Mouse (Mus musculus): ENCODE measurements at regions not wholly inside any gene's neighbourhood (a gene's known extent, or its start where the extent isn't known, plus 50 kb on each side); places are given as distances from the start of the nearest gene placed in this dataset.

- 65% methylated on average over 5 of the region's 5 CpGs for WGBS
- no peak overlapping the region for H3K4me3 ChIP-seq (replicated peaks; ENCODE audit: control insufficient read depth, low read depth, low read length)
- TF ChIP-seq POLR2A (IDR thresholded peaks at IDR 0.05; ENCODE audit: borderline replicate concordance, control insufficient read depth, low read depth, low read length), result no peak
- no peaks in the 10 kb centered on the region for H3K4me1 ChIP-seq (ENCODE audit: control insufficient read depth, insufficient read depth, low read length)
- no peak overlapping the region for H3K27ac ChIP-seq (ENCODE audit: control insufficient read depth, insufficient read depth, low read depth, low read length, poor library complexity)
Observed at GRCm38 (mm10) chr3:134611516-134612297, 217.1 kb upstream of the Tacr3 start.

- 74% methylated on average over 3 of the region's 3 CpGs for WGBS
- H3K4me1 ChIP-seq (ENCODE audit: control insufficient read depth, insufficient read depth, low read length), result no peaks in the 10 kb centered on the region
- TF ChIP-seq POLR2A (IDR thresholded peaks at IDR 0.05; ENCODE audit: borderline replicate concordance, control insufficient read depth, low read depth, low read length), result no peak
- TF ChIP-seq CTCF (IDR thresholded peaks at IDR 0.05; ENCODE audit: control insufficient read depth, insufficient read depth, low read length), result no peak
Observed at GRCm38 (mm10) chr3:134612298-134612616, 216.6 kb upstream of the Tacr3 start.

GRCm38 (mm10) chr3:134629166-134630134, 199.4 kb upstream of the Tacr3 start:
- TF ChIP-seq CTCF (IDR thresholded peaks at IDR 0.05; ENCODE audit: control insufficient read depth, insufficient read depth, low read length), result no peak
- no peak for TF ChIP-seq POLR2A (IDR thresholded peaks at IDR 0.05; ENCODE audit: borderline replicate concordance, control insufficient read depth, low read depth, low read length)
- Histone ChIP-seq H3K4me1 (ENCODE audit: control insufficient read depth, insufficient read depth, low read length) (no peaks in the 10 kb centered on the region), H3K27ac (ENCODE audit: control insufficient read depth, insufficient read depth, low read depth, low read length, poor library complexity) (no peak overlapping the region), H3K4me3 (replicated peaks; ENCODE audit: control insufficient read depth, low read depth, low read length) (no peak overlapping the region)
- 32% methylated on average over 16 of the region's 16 CpGs for WGBS

More at GRCm38 (mm10) chr3:134612298-134612616, 216.6 kb upstream of the Tacr3 start:
- Histone ChIP-seq H3K4me3 (replicated peaks; ENCODE audit: control insufficient read depth, low read depth, low read length) (no peak overlapping the region), H3K27ac (ENCODE audit: control insufficient read depth, insufficient read depth, low read depth, low read length, poor library complexity) (no peak overlapping the region)

GRCm38 (mm10) chr3:134630135-134630516, 198.7 kb upstream of the Tacr3 start:
- no peak overlapping the region for H3K4me3 ChIP-seq (replicated peaks; ENCODE audit: control insufficient read depth, low read depth, low read length)
- H3K4me1 ChIP-seq (ENCODE audit: control insufficient read depth, insufficient read depth, low read length), result no peaks in the 10 kb centered on the region
- TF ChIP-seq CTCF (IDR thresholded peaks at IDR 0.05; ENCODE audit: control insufficient read depth, insufficient read depth, low read length) (no peak), POLR2A (IDR thresholded peaks at IDR 0.05; ENCODE audit: borderline replicate concordance, control insufficient read depth, low read depth, low read length) (no peak)
- H3K27ac ChIP-seq (ENCODE audit: control insufficient read depth, insufficient read depth, low read depth, low read length, poor library complexity), result no peak overlapping the region
- WGBS, result 52% methylated on average over 9 of the region's 9 CpGs

GRCm38 (mm10) chr3:134648727-134649445, 179.9 kb upstream of the Tacr3 start:
- no peaks in the 10 kb centered on the region for H3K4me1 ChIP-seq (ENCODE audit: control insufficient read depth, insufficient read depth, low read length)
- no peak overlapping the region for H3K4me3 ChIP-seq (replicated peaks; ENCODE audit: control insufficient read depth, low read depth, low read length)
- WGBS, result 30% methylated on average over 3 of the region's 3 CpGs
- no peak overlapping the region for H3K27ac ChIP-seq (ENCODE audit: control insufficient read depth, insufficient read depth, low read depth, low read length, poor library complexity)
- TF ChIP-seq CTCF (IDR thresholded peaks at IDR 0.05; ENCODE audit: control insufficient read depth, insufficient read depth, low read length) (no peak), POLR2A (IDR thresholded peaks at IDR 0.05; ENCODE audit: borderline replicate concordance, control insufficient read depth, low read depth, low read length) (no peak)

GRCm38 (mm10) chr3:134654051-134654450, 174.8 kb upstream of the Tacr3 start:
- TF ChIP-seq CTCF (IDR thresholded peaks at IDR 0.05; ENCODE audit: control insufficient read depth, insufficient read depth, low read length) (no peak), POLR2A (IDR thresholded peaks at IDR 0.05; ENCODE audit: borderline replicate concordance, control insufficient read depth, low read depth, low read length) (no peak)
- H3K27ac ChIP-seq (ENCODE audit: control insufficient read depth, insufficient read depth, low read depth, low read length, poor library complexity), result no peak overlapping the region
- 44% methylated on average over 4 of the region's 4 CpGs for WGBS
- H3K4me3 ChIP-seq (replicated peaks; ENCODE audit: control insufficient read depth, low read depth, low read length), result no peak overlapping the region
- H3K4me1 ChIP-seq (ENCODE audit: control insufficient read depth, insufficient read depth, low read length), result no peaks in the 10 kb centered on the region

GRCm38 (mm10) chr3:134694893-134695292, 133.9 kb upstream of the Tacr3 start:
- no peak overlapping the region for H3K4me3 ChIP-seq (replicated peaks; ENCODE audit: control insufficient read depth, low read depth, low read length)
- 84% methylated on average over 2 of the region's 2 CpGs for WGBS
- H3K27ac ChIP-seq (ENCODE audit: control insufficient read depth, insufficient read depth, low read depth, low read length, poor library complexity), result no peak overlapping the region

GRCm38 (mm10) chr3:134718620-134719019, 110.2 kb upstream of the Tacr3 start:
- TF ChIP-seq CTCF (IDR thresholded peaks at IDR 0.05; ENCODE audit: control insufficient read depth, insufficient read depth, low read length) (0 out of 2 replicates have a peak, but pooled peaks have one; percentile 8), POLR2A (IDR thresholded peaks at IDR 0.05; ENCODE audit: borderline replicate concordance, control insufficient read depth, low read depth, low read length) (no peak)
- Histone ChIP-seq H3K4me1 (ENCODE audit: control insufficient read depth, insufficient read depth, low read length) (no peaks in the 10 kb centered on the region), H3K4me3 (replicated peaks; ENCODE audit: control insufficient read depth, low read depth, low read length) (no peak overlapping the region), H3K27ac (ENCODE audit: control insufficient read depth, insufficient read depth, low read depth, low read length, poor library complexity) (no peak overlapping the region)
- WGBS, result 19% methylated on average over 2 of the region's 2 CpGs

More at GRCm38 (mm10) chr3:134694893-134695292, 133.9 kb upstream of the Tacr3 start:
- TF ChIP-seq CTCF (IDR thresholded peaks at IDR 0.05; ENCODE audit: control insufficient read depth, insufficient read depth, low read length) (no peak), POLR2A (IDR thresholded peaks at IDR 0.05; ENCODE audit: borderline replicate concordance, control insufficient read depth, low read depth, low read length) (no peak)
- no peaks in the 10 kb centered on the region for H3K4me1 ChIP-seq (ENCODE audit: control insufficient read depth, insufficient read depth, low read length)

All from bone marrow, adult 2 months (tissue).